Mouse (Mus musculus) telencephalon, adult 2 months (tissue): ENCODE measurements around the gene Ptges3l.
"Not testable (repeated sequence)": the region's sequence is repeated elsewhere in the genome, so short reads cannot be mapped to it uniquely, and the experiment has no call there.

Source experiments
- DNase-seq: peaks from one replicate; pipeline ENCODE4 v3.0.0-alpha.2; 2011; ENCODE audit warnings: low read depth, low spot score

Ptges3l gene

DNA sequence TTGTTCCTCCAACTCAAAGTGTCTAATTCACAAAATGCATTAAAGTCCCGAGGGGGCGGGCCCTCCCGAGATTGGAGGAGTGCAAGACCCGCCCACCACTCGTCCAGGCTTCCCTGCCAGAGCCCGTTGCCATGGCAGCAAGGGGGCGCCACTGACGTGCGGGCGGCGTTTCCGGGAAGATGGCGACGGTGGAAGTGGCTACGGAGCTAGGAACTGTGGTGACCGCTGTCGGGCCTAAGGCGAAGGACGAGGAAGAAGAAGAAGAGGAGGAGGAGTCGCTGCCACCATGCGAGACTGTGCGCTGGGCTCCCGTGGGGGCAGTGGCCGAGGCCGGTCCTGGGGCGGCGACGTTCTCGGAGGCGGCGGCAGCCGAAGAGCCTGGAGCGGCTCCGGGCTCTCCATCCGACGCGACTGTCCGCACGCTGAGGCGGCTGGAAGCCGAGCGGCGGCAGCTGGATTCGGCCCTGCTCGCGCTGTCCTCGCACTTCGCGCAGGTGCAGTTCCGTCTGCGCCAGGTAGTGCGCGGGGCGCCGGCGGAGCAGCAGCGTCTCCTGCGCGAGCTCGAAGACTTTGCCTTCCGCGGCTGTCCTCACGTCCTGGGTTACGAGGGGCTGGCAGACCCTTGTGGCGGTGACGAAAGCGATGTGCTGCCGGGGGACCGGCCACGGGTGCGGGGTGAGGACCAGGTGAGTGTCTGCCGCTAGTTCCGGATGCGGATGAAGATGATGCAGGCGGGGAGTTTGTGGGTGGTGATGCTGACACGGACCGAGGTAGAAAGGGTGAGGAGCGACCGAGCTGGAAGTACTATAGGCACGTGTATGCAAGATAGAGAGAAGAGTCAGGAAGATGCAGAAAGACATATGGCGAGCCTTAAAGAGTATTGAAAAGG, at the start of gene Ptges3l, which contains the start of gene Rundc1:
Gene Ptges3l, minus strand, starts transcription at position 409 of the 889 bp plus-strand sequence.
Gene Rundc1, plus strand, starts transcription at position 161 of the 889 bp plus-strand sequence.
- peak; percentile 92 for DNase-seq

- no peak for DNase-seq
These were observed 49.2 kb upstream of the Ptges3l start for GRCm38 (mm10) chr11:101474298-101474697.

GRCm38 (mm10) chr11:101473686-101474085, 48.6 kb upstream of the Ptges3l start:
- not testable (repeated sequence) for DNase-seq

DNA sequence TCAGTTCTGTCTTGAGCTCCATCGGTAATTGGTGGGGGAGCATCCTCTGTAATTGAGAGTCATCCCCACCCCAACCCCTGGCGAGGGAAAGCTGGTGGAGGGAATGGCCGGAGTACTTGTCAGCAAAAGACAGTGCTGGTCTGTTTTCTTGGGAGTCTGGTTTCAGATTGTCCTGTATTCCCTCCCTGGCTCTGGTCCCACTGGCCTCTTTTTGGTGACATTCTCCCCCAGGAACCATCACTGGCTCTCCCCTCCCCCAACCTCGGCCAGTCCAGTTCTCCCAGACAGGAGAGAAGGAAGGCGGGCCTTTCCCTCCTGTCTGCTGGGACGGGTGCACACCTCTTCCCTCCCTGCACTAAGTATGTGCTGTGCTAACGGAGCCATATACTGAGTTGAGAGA, 47.2 kb upstream of the Ptges3l start:
- no peak for DNase-seq

DNA sequence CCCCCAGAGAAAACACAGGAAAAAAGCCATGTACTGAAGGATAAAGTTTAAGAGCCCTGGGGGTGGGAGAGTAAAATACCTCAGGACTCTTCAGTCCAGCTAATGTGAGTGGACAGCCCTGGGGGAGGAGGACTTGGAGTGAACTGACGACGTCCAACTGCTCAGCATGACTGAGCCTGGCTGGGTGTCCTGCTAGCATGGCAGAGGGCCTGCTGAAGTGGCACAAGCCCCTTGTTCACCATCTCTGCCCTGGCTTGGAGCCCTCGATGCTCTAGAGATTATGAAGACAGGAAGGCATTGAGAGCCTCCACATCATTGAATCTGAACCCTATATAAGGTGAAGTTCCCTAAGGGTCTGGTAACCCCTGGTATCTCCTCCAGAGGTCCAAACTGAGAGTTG, 46.8 kb upstream of the Ptges3l start:
- DNase-seq = no peak

DNA sequence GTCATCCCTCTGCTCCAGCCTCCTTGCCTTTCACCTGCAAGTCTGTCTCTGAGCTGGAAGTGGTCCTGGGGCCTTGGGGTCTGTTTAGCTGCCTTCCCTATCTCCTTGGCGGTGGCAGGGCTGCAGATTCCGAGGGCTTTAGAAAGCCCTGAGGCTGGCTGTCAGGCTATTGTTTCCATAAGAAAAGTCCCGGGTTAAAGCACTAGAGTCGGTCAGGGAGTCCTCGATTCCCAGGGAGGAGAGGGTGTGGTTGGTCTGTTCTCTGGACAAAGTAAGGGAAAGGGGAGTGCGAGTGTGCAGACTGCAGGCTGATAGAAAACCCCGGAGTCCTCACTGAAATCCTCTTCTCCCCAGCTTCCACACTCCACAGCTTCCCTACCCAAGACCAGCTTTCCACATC, 45.1 kb upstream of the Ptges3l start:
- no peak for DNase-seq

DNA sequence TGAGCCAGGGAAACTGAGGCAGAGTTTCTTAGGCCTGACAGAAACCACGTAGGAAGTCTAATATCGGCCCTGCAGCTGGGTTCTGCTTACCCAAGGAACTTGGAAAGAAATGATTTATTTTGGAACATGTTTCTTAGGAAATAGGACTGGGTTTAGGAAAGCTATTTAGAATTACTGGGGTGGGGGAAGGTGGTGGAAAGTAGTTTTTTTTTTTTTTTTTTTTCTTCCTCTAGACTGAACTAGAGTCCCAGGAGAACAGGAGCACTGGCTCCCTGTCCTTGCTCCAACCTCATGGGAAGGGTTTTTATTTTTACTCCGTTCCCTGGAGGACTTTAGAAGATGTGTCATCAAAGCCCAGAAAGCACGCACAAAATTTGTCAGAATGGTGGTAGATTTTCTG, 44.0 kb upstream of the Ptges3l start:
- DNase-seq = no peak

DNA sequence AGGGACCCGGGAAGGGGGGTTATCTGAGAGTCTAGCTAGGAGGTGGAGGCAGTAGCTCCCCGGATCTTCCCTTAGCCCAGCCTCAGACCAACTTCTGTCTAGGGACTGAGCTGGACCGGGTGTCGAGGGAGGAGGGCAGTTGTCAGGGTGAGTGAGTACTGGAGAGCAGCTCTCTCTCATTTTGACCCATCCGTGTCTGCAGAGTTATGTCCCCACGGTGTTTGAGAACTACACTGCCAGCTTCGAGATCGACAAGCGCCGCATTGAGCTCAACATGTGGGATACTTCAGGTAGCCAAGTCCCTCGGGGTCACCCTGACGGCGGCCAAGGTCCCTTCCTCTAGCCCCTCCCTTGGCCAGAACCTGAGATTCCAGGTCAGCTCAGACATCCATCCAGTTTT, 43.6 kb upstream of the Ptges3l start:
- no peak for DNase-seq

DNA sequence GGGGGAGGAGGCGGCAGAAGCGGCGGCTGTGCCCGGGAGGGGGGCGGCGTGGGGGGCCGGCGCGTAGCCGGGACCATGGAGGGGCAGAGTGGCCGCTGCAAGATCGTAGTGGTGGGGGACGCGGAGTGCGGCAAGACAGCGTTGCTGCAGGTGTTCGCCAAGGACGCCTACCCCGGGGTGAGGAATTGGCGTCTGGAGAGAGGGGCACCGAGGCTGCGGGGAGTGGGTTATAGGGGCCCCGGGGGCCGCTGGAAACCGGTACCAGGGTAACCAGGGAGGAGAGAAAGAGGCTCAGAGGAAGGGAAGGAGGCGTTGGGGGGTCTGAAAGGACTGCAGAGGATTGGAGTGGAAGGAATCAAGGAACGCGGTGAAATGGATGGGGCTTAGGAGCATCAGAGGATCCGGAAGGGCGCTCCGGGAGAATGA, 43.1 kb upstream of the Ptges3l start:
- no peak for DNase-seq

DNA sequence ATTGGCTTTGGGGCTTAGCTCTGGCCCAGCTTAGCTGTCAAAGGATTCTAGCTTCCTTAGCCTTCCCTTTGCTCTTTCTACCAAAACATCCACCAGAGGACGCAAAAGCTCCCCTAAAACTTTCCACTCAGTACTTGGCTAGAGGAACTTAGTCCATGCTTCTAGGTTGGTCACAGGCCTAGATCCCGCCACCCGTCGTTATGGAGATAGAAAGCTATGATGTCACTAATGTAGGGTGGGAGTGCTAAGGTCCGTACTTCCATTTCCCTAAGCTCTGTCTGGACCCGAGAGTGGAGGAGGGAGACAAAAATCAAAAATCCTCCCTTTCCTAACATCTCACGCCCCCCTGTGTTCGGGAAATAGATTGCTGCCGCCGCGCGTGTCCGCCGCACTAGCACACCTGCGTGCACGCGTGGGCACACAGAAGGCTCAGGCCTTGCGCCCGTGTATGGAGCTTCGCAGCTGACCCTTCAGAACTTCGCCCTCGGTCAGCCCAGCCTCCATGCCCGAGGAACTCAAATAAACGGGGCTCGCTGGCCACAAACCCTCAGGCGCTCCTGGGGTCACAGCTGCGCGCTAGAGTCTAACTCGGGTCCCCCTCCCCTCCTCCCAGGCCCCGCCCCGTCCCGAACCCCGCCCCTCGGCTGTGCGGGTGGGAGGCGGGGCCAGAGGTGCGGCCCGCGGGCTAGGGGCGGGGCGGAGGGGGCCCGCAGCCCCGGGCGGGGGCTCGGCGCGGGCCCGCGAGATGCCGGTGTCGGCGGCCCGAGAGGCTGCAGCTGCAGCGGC, 42.5 kb upstream of the Ptges3l start:
- DNase-seq = peak; percentile 75

DNA sequence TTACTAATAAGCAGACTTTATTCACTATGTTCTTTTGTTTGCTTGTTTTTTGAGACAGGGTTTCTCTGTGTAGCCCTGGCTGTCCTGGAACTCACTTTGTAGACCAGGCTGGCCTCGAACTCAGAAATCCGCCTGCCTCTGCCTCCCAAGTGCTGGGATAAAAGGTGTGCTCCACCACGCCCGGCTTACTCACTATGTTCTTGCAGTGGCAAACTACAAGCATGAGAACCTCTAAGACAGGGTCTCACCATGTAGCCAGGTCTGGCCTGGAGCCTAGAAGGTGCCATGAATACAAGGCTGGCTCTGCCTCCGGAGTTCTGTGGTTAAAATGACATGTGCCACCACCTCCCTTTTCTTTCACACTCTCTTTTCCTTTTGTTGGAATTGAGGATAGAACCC, 41.4 kb upstream of the Ptges3l start:
- DNase-seq = not testable (repeated sequence)

GRCm38 (mm10) chr11:101465869-101466551, 40.9 kb upstream of the Ptges3l start, which contains the start of gene Vat1:
Gene Vat1, minus strand, starts transcription at chr11:101466230.
- DNase-seq = no peak

- no peak for DNase-seq
These were observed 40.2 kb upstream of the Ptges3l start for GRCm38 (mm10) chr11:101465101-101465868.

DNA sequence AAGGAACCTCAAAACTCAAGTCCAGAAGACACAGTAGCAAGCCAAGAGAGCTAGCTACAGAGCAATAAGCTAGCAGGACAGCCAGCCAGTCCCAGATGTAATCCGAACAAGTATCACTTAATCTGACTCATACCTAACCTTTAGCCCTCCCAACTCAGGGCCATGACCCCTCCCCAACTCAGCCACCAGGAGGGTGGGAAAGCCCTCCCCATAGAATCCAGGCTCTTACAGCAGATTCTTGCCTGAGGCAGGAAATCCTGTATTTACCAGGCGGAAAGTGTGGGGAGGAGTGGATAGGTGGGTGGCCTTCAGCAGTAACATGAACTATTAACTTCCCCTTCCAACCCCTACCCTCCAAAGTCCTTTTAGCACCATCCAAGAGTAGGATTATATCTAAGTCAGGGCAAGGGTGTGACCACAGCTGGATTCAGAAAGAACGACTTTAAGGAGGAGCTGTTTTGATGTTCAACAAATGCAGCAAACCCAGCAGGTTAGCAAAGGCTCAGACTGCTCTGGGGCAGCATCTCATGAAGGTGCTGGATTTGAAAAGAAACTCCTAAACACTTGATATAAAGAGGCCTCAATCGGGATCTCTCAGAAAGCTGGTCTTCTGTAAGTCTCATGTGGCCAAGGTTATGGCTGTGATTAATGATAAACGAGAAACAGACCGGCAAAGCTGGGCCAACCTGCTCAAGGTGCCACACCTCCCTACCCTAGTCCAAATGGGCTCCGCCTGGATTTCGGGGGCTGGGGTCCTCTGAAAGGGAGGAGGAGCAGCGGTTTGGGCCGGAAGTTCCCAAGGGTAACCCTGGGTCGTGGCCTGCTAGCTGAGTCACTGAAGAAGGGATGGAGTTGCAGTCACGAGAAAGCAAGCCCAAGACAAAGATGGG, 39.3 kb upstream of the Ptges3l start, which contains the start of gene Rnd2:
Gene Rnd2, plus strand, starts transcription at position 789 of the 890 bp plus-strand sequence.
- no peak for DNase-seq

- no peak for DNase-seq
These were observed 37.7 kb upstream of the Ptges3l start for GRCm38 (mm10) chr11:101462583-101463440.

GRCm38 (mm10) chr11:101462141-101462540, 37.0 kb upstream of the Ptges3l start:
- no peak for DNase-seq

- DNase-seq = no peak
These were observed 35.2 kb upstream of the Ptges3l start for GRCm38 (mm10) chr11:101460321-101460720.

- no peak for DNase-seq
These were observed 34.6 kb upstream of the Ptges3l start for GRCm38 (mm10) chr11:101459716-101460115.

DNA sequence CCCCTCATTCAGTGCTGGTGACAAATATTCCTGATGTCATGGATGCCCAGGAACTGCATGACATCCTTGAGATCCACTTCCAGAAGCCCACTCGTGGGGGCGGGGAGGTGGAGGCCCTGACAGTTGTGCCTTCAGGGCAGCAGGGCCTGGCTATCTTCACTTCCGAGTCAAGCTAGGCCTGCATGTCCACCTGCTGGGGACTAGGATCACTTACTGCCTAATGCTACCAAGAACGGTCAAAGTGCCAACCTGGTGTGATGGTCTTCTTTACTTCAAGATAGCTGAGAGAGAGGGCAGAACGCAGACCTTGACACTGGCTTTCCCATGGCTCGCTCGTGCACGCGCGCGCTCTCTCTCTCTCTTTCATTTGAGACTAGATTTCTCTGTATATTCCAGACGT, 33.1 kb upstream of the Ptges3l start:
- no peak for DNase-seq
